Mouse (Mus musculus): Measurements from ENCODE around the gene Rell1. TPM values are rescaled to one million over a fixed set of nuclear protein-coding genes. Genes with fewer than 3 reads are reported as not detected.

Gene Rell1
- total RNA-seq, 2 experiments from 2014 or later: 28.3 to 28.7 TPM

DNA sequence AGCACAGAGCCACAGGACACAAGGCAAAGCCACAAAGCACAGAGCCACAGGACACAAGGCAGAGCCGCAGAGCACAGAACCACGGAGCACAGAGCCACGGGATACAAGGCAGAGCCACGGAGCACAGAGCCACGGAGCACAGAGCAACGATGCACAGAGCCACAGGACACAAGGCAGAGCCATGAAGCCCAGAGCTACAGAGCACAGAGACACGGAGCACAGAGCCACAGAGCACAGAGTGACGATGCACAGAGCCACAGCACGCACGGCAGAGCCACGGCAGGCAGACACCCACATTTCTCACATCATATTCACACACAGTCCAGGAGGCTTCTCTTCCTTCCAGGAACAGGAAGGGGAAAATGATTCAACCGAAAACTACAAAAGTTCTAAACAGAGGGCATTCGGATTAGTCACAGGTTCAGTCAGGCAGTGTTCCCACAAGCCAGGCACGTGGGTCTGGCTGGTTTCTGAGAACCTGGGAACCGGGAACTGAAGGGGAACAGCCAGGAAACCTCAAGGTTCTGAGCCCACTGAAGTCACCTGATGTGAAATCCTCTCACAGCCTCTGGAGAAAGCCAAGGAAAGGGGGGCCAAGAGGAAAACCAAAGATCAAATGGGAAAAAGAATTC, 15.2 kb downstream of the Rell1 start:
- ATAC-seq (ENCODE audit: poor library complexity, severe bottlenecking): no peak

DNA sequence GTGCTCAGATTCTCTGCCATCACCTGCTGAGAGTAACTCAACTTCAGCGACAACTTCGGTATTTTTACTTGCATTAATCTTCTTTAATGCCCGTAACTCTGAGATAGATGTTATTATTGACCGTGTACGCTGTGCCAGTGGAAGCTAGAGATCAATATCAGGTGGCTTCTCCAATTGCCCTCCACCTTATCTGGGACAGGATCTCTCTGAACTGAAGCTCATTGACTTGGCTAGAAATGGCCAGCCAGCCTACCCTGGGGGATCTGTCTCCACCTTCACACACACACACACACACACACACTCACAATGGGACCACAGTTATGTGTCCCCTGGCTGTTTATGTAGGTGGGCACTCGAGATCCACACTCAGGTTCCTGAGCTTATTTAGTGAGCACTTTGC, 16.7 kb downstream of the Rell1 start:
- ATAC-seq (ENCODE audit: poor library complexity, severe bottlenecking): no peak

DNA sequence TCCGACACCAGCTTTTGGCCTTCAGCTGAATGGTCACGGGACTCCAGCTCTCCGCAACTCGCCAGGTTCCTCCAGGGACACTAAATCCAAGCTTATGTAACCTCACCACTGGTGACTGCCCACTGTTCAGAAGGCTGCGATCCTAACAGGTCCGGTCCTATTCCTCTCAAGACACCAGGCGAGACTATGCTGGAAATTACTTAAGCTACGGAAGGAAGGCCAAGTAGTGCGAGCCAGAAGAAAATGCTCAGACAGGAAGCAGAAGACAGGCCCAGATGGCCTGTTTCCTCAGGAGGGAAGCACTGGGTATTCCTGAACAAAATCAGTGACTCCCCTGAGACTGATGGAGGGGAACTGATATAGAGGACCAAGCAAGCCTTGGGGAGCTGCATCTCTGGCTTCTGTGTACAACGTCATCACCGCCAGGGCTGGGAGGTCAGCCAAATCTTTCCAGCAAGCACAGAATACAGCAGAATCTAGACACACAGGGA, 17.2 kb downstream of the Rell1 start:
- no peak for ATAC-seq (ENCODE audit: poor library complexity, severe bottlenecking)

DNA sequence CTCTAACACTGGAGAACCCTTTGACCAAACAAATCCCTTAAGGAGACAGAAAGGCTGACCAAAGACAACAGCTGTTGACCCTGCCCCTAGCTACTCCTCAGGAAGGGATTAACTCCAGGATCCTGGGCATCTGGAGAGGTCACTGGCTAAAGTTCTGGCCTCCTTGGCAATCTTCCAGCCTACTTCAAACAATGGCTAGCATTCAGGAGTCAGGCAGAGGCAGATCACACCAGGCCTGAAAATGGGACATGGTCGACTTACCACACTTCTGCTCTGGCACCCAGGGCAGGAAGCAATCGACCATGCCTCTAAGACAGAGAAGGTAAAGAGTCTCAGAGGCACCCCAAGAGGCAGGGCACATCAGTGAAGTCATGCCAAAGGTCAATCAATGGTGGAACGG, 19.5 kb downstream of the Rell1 start:
- no peak for ATAC-seq (ENCODE audit: poor library complexity, severe bottlenecking)

DNA sequence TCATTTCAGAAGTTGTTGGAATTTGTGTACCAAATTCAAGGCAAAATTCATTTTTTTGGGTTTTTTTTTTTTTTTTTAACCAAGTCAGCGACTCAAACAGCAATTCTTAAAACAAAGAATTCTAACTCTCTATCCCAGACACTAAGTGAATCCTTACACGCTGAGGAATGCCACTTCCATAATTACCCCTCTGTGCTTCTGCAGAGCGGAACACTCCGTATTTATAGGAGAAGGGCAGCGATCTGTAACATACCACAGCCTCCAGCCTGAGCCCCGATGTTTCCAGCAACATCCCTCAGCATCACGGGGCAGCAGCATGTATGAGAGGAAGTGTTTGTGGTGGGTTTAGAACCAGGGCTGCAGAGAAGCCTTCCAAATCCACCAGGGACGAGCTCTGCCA, 21.2 kb downstream of the Rell1 start:
- ATAC-seq (ENCODE audit: poor library complexity, severe bottlenecking): no peak

DNA sequence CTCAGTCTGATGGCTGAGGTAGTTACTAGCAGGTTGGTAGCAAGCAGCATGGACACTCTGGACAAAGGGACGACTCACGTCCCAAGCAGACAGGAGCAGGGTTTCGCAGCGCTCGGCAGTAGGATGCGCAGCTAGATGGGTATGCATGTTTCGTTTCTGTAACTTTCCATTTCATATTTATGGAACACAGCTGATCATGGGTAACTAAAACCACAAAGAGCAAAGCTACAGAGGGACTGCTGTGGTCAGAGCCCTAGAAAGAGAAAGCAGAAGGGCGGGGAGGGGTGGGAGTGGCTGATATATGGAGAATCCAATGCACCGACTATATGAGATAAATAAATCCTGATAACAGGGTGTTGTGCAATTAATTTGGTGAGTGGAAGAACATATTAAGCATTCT, 25.4 kb downstream of the Rell1 start:
- ATAC-seq (ENCODE audit: poor library complexity, severe bottlenecking): peak; percentile 61

DNA sequence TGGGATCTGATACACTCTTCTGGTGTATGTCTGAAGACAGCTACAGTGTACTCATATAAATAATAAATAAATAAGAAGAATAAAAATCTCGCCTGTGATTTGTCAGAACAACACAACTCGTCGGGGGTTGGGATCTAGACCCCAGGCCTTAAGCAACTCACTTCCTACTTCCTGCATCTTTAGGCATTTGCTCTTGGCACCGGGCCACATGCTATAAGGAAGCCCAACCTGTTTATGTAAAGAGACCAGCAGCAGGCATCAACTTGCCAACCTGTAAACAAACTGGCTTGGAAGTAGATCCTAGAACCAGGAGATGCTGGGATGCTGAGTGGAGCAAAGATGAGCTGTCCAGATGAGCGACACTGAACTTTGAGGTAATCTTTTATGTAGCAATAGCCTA, 26.8 kb downstream of the Rell1 start:
- peak; percentile 19 for ATAC-seq (ENCODE audit: poor library complexity, severe bottlenecking)

DNA sequence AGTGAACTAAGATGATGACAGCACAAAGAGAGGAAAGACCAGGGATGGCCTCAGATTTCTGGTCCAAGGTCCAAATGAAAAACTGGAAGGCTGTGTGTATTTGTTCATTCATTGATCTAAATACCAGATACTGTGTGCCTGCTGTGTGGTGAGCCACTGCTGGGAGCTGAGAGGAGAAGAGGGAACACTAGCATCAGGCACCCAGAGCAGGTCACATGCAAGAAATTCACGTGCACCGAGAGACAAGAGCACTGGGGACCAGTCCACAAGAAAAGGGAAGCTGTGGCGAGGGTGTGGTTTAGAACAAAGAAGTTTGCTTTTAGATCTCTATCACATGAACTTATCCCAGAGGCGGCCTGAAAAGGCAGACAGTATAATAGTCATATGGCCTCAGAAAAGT, 30.1 kb downstream of the Rell1 start:
- ATAC-seq (ENCODE audit: poor library complexity, severe bottlenecking): peak; percentile 83

DNA sequence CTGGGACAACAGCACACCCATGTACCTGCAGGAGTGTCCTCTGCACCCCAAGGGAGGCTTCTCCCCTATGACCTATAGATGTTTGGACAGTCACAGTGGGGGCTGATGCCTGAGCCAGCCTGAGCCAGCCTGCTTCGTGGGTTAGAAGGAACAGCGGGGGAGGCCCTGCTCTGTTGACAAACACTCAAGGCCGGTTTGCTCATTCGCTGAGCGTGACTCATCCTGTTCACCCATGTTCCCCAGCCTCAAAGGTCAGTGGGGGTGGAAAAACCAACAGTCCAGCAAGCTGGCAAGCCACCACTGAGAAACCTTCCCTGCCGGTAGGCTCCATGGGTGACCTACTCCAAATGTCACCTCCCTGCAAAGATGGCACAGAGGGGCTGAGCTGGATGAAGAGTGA, 32.0 kb downstream of the Rell1 start:
- ATAC-seq (ENCODE audit: poor library complexity, severe bottlenecking): no peak

DNA sequence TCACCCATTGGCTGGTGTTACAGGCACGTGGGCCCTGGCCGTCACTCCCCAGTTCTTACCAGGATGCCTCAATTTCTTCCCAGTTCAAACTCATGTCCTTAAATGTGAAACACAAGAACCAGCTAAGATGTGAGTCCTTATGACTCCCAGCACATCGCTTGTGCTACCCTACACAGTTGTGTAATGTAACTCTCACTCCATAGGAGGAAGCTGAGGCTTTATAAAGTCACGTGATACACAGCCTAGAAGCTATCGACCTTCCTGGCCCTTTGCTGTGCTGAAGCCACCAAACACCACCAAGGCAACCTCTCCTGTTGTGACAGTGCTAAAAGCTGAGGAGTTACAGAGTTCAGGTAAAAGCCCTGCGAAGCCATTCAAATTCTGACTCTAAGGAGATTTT, 33.1 kb downstream of the Rell1 start:
- ATAC-seq (ENCODE audit: poor library complexity, severe bottlenecking): peak; percentile 42

DNA sequence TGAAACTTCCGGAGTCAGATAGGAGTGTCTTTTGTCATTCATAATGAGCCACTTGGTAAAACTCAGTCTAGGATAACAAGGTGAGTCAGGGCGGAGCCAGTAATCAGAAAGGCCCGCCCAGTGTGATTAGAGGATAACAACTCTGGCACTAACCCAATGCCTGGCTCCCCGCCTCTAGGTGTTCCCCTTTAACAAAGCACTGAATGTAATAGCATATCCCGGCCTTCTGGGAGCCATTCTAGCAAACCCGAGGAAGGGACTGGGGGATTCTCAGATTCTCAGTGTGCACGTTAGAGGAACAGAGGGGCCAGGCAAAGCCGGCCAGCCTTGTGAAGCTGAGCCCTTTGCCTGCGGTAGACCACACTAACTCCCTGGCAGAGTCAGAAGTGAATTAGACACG, 35.9 kb downstream of the Rell1 start:
- ATAC-seq (ENCODE audit: poor library complexity, severe bottlenecking): no peak

DNA sequence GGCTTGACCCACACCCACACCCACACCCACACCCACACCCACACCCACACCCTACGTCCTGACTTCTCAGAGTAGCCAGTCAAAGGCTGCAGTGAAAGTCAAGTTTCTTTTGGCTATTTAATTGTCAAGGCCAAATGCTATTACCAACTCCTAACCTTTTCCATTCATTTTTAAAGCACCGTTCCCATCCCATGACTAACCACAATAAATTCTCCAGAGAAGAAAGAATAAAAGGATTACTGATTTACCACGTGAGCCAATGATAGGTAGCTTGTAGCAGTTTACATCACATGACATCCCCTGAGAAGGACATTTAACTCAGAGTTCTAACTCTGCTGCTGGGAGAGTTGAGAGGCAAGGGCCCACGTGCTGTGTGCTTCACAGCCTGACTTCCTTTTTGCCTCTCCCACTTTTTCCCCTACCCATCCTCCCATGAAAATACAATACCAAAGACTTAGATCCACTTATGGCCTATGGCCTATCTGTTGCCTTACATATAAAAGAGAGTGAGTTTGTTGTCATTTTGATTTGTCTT, 37.8 kb downstream of the Rell1 start:
- ATAC-seq (ENCODE audit: poor library complexity, severe bottlenecking): no peak

DNA sequence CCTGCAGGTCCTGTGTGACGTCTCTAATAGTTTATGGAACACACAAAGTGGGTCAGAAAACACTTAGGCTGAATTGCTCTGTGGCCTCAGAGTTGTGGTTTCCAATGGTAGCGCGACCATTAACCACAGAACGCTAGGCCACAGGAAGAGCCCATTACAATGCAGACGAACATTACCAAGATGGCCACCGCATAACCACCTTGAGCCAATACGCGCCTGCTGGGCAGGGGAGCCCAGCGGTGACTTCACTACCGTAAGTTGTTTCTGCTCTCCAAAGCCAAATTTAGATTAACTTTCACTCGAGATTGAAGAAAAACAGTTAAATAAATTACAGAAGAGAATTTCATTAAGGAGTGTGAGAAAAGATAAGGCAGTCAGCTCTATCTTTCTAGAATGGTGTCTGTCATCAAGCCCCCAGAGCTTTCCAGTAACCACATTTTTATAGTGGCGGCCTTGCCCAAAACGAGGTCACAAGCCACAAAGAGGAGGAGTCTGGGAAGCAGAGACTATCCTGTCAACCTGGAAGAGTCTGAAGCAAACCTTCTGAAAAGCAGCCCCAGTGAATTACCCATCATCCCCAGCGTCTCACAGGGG, 43.6 kb downstream of the Rell1 start:
- ATAC-seq (ENCODE audit: poor library complexity, severe bottlenecking): no peak

DNA sequence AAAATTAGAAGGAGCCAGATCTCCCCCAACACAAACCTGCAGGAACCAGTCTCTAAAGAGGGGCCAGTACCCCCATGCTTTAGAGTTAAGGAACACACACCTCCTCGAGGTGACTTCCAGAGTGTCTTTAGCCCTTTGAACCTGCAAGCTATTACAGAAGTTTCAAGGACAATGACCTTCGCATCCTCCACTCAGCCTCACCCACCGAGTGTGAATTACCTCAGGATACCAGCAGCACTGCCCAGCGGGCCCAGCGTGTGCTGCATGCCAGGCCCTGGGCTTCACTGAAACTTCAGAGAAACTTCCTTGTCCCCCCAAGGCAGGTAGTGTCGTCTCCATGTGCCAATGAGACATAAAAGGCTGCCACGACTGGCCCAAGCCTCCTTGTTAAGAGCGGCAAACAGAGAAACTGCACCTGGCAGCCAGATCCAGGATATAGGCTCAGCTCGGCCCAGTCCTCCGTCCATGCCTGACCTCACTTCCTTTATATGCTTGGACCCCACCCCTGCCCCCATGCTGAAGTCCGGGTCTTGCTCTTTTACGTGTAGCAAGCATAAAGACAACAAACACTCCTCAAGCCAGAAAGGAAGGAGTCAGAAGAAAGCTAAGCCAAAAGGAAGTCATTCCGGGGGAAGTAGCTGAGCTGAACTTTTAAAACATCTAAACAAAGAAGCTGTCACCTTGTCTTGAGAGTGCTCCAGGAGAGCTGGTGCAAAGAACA, 45.2 kb downstream of the Rell1 start:
- no peak for ATAC-seq (ENCODE audit: poor library complexity, severe bottlenecking)

DNA sequence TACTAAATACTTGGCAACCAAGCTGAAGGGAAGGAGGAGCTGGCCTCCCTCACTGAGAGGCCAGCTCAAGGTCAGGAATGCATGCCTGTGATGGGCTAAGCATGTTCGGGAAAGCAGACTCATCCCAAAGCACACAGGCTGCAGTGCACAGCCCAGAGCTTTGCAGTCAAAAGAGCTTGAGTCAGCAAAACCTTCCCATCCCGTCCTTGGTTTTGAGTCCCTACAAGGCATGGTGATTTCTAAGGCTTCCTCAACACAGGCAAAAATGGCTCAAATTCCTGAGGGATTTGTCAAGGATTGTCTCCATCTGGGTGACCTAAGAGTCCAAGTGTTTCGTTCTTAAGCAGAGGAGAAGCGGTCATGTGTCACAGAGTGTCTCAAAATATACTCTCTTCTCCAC, 50.5 kb downstream of the Rell1 start:
- ATAC-seq (ENCODE audit: poor library complexity, severe bottlenecking): no peak

DNA sequence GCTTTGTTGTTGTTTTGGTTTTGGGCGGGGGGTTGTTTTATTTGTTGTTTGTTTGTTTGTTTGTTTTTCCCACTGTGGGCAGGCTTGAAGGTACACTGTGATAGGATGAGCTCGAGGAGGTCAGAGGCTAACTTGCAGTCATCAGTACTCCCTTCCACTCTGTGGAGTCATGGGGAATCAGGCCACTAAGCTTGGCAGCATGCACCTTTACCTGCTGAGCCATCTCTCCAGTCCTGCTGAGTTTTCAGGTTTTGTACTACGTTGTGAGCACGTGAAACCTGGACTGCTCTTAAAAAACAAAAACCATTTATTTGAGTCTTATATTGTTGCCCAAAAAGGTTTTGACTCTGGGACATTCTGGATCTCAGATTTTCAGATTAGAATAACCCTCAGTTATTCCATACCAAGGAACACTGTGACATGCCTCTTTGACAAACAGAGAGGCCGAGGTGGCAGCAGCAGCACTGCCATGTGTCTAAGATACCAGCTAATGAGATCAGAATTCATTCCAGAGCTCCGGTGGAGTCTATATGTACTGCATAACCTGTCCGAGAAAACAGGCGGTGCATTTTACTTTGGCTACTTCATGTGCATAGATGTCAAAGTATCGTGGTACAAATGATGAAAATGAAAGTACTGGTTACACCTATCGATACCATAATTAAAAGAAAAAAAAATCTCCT, 52.1 kb downstream of the Rell1 start:
- ATAC-seq (ENCODE audit: poor library complexity, severe bottlenecking): no peak

DNA sequence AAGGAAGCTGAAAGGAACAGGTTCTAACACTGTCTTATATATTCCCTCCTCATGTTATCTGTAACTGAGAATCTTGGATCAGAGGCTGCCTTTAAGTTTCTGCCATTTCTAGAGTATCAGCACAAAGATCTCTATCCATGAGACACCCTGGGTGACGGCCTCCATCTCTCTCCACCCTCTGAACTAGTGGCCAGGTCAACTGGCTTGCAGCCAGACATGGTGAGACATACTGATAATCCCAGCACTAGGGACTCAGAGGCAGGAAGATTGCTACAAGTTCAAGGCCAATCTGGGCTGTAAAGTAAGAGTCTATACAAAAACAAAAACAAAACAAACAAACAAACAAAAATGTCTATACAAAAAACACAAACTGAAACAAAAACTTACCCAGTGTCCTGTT, 53.8 kb downstream of the Rell1 start:
- no peak for ATAC-seq (ENCODE audit: poor library complexity, severe bottlenecking)

DNA sequence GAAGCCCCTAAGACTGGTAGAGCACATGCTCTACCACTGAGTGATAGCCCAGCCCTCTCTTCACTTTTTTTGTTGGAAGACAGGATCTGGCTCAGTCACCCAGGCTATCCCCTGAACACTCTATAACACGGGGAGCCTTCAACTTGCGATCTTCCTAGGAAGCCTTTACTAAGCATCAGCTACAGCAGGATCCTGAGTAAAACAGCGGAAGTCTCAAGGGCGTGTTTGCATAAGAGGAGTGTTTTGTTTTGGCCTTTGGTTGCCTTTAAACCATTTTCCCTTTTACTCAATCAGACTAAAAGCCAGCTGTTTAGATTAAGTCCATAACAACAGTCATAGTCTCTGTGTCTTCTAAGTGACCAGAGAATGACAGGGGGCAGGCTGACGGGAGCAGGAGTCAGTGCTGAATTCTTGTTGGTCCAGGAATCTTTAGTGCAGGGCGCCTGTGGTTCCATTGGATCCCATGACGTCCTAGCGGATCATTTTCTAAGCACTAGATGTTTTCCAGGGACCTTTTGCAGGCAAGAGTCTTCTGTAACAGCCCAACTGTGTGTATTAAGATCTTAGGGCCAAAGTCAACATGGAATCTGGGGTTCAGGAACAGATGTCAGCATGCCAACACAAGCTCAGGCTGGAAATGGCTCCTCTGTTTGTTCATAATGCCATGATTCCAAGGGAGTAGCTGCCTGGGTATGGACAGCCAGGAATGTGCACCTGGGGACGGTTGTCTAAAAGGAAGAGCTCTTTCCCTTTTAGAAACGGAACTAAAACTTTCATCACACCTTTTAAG, 58.3 kb downstream of the Rell1 start:
- ATAC-seq (ENCODE audit: poor library complexity, severe bottlenecking): no peak

DNA sequence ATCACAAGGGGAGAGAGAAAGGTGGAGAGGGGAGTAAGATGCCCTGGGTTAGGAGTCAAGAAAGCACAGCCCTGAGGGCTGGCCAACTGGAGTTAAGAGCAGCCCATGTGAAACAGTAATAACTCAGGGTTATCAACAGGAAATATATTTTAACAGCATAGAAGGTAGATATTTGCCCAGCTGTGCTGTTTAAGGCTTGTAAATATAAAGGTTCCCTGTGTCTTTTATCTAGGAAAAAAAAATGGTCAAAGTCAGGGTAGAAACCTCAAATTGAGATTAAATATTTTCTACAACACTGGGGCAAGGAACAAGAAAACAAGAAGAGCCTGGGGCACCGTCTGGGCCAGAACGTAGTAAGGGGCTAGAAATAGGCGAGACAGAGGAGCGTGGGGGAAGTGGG, 61.2 kb downstream of the Rell1 start:
- ATAC-seq (ENCODE audit: poor library complexity, severe bottlenecking): no peak

All from megakaryocyte, adult 5-6 weeks (primary cell).